Mouse (Mus musculus) urinary bladder, postnatal 14 days (tissue): Measurements from ENCODE around the gene Slc22a14.

Experiments used
- DNase-seq: peaks from one replicate; pipeline ENCODE4 v3.0.0; 2021; ENCODE audit warnings: low spot score

Gene Slc22a14

GRCm38 (mm10) chr9:119357331-119358057, 7.9 kb downstream of the Slc22a14 start, which contains the start of gene Xylb:
Gene Xylb (plus strand): TSS chr9:119357381.
- peak; percentile 93 for DNase-seq

- no peak for DNase-seq
These were observed 9.4 kb downstream of the Slc22a14 start for GRCm38 (mm10) chr9:119355943-119356342.

GRCm38 (mm10) chr9:119353926-119354325, 11.4 kb downstream of the Slc22a14 start:
- DNase-seq, result no peak

GRCm38 (mm10) chr9:119352060-119352459, 13.3 kb downstream of the Slc22a14 start:
- peak; percentile 85 for DNase-seq

- DNase-seq, result peak; percentile 40
These were observed 14.2 kb downstream of the Slc22a14 start for GRCm38 (mm10) chr9:119350947-119351705.

GRCm38 (mm10) chr9:119350531-119350930, 14.8 kb downstream of the Slc22a14 start:
- DNase-seq, result no peak

GRCm38 (mm10) chr9:119346376-119346775, 19.0 kb downstream of the Slc22a14 start:
- no peak for DNase-seq

GRCm38 (mm10) chr9:119342728-119343127, 22.6 kb downstream of the Slc22a14 start:
- no peak for DNase-seq

- DNase-seq, result peak; percentile 98
These were observed 24.2 kb downstream of the Slc22a14 start, which contains the start of gene Myd88 for GRCm38 (mm10) chr9:119340909-119341816. Gene Myd88 (minus strand): TSS chr9:119341411.

GRCm38 (mm10) chr9:119340212-119340580, 25.2 kb downstream of the Slc22a14 start:
- DNase-seq, result no peak

- peak; percentile 80 for DNase-seq
These were observed 25.7 kb downstream of the Slc22a14 start, which contains the start of gene Acaa1a for GRCm38 (mm10) chr9:119339558-119340211. Gene Acaa1a (plus strand): TSS chr9:119339676.

GRCm38 (mm10) chr9:119339106-119339505, 26.2 kb downstream of the Slc22a14 start:
- DNase-seq, result no peak

GRCm38 (mm10) chr9:119338350-119338749, 27.0 kb downstream of the Slc22a14 start:
- DNase-seq, result no peak

GRCm38 (mm10) chr9:119337842-119338241, 27.5 kb downstream of the Slc22a14 start:
- no peak for DNase-seq

GRCm38 (mm10) chr9:119335571-119335970, 29.8 kb downstream of the Slc22a14 start:
- DNase-seq, result no peak

- no peak for DNase-seq
These were observed 30.5 kb downstream of the Slc22a14 start for GRCm38 (mm10) chr9:119334834-119335233.

GRCm38 (mm10) chr9:119334324-119334723, 31.0 kb downstream of the Slc22a14 start:
- peak; percentile 43 for DNase-seq

GRCm38 (mm10) chr9:119330186-119330963, 35.0 kb downstream of the Slc22a14 start:
- peak; percentile 52 for DNase-seq

GRCm38 (mm10) chr9:119328488-119328887, 36.9 kb downstream of the Slc22a14 start:
- no peak for DNase-seq

GRCm38 (mm10) chr9:119324130-119324529, 41.2 kb downstream of the Slc22a14 start:
- no peak for DNase-seq

- no peak for DNase-seq
These were observed 42.1 kb downstream of the Slc22a14 start for GRCm38 (mm10) chr9:119323260-119323645.
